Mouse (Mus musculus): ENCODE results near the gene Gm27029. TPM values are rescaled to one million over a fixed set of nuclear protein-coding genes. Genes with fewer than 3 reads are reported as not detected.
A peak's percentile ranks its signal among the peaks of the same experiment; 100 is the strongest.
"Not testable (repeated sequence)": the region's sequence is repeated elsewhere in the genome, so short reads cannot be mapped to it uniquely, and the experiment has no call there.

Gm27029 gene
- polyA plus RNA-seq, 1 experiment: 9.4 TPM

DNA sequence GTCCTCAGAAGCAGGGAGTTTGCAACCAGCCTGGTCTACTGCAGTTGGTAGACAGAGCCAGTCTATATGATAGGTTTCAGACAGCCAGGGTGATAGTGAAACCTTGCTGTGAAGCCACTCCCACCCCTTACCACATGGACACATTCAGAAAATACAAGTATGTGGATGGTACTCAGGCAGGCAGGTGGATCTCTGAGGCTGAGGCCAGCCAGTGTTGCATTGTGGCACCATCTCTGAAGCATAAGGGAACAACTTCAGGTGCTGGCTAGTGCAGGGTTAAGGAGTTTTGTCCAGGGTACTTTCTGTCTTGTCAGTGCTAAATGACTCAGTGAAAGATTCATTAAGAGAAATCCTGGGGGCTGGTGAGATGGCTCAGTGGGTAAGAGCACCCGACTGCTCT is 21.7 kb upstream of the Gm27029 start:
- Histone ChIP-seq H3K4me3 (ENCODE audit: low read depth, low read length) (no peak overlapping the region), H3K4me1 (ENCODE audit: control insufficient read depth, insufficient read depth, low read length) (peaks cover 3% of the 10 kb centered on the region), H3K36me3 (ENCODE audit: control insufficient read depth, insufficient read depth, low read length, poor library complexity, severe bottlenecking) (peaks cover 29% of the 10 kb centered on the region), H3K9me3 (replicated peaks; ENCODE audit: control insufficient read depth, insufficient read depth, low read length, poor library complexity, severe bottlenecking) (no peaks in the 10 kb centered on the region), H3K9ac (ENCODE audit: low read depth, poor library complexity, severe bottlenecking) (no peak overlapping the region), H3K27ac (ENCODE audit: insufficient read depth, low read length) (peak overlapping the region; percentile 84), H3K27me3 (ENCODE audit: control insufficient read depth, insufficient read depth, low read length, poor library complexity, severe bottlenecking) (no peaks in the 10 kb centered on the region)
- TF ChIP-seq POLR2A (IDR thresholded peaks at IDR 0.05; ENCODE audit: insufficient read depth, low read length) (no peak), EP300 (IDR thresholded peaks at IDR 0.05; ENCODE audit: insufficient read depth, low read depth, low read length) (no peak), CTCF (IDR thresholded peaks at IDR 0.05; ENCODE audit: low read depth, low read length) (no peak)

DNA sequence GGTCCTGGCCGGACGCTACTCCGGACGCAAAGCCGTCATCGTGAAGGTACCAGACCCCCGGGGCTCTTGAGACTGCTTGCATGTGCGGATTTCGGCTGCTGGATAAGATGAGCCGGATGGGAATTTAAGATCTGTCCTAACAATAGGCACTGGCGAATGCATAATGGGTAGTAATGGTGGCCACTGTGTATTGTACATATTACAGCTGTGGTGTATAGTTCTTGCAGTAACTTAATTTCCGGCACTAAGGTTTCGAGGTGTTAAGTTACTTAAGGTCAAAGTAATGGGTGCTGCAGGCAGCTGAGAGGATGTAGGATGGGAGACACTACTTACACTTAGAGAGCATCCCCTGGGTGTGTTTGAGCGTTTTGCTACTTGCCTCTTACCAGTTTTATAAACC is 18.2 kb upstream of the Gm27029 start:
- Histone ChIP-seq H3K4me3 (ENCODE audit: low read depth, low read length) (peak overlapping the region; percentile 99), H3K9ac (ENCODE audit: low read depth, poor library complexity, severe bottlenecking) (peak overlapping the region; percentile 92), H3K9me3 (replicated peaks; ENCODE audit: control insufficient read depth, insufficient read depth, low read length, poor library complexity, severe bottlenecking) (no peaks in the 10 kb centered on the region), H3K27ac (ENCODE audit: insufficient read depth, low read length) (peak overlapping the region; percentile 36), H3K4me1 (ENCODE audit: control insufficient read depth, insufficient read depth, low read length) (no peaks in the 10 kb centered on the region), H3K36me3 (ENCODE audit: control insufficient read depth, insufficient read depth, low read length, poor library complexity, severe bottlenecking) (peaks cover 29% of the 10 kb centered on the region), H3K27me3 (ENCODE audit: control insufficient read depth, insufficient read depth, low read length, poor library complexity, severe bottlenecking) (no peaks in the 10 kb centered on the region)
- no peak for TF ChIP-seq POLR2A (IDR thresholded peaks at IDR 0.05; ENCODE audit: insufficient read depth, low read length)
- TF ChIP-seq EP300 (IDR thresholded peaks at IDR 0.05; ENCODE audit: insufficient read depth, low read depth, low read length): no peak
- TF ChIP-seq CTCF (IDR thresholded peaks at IDR 0.05; ENCODE audit: low read depth, low read length): no peak

DNA sequence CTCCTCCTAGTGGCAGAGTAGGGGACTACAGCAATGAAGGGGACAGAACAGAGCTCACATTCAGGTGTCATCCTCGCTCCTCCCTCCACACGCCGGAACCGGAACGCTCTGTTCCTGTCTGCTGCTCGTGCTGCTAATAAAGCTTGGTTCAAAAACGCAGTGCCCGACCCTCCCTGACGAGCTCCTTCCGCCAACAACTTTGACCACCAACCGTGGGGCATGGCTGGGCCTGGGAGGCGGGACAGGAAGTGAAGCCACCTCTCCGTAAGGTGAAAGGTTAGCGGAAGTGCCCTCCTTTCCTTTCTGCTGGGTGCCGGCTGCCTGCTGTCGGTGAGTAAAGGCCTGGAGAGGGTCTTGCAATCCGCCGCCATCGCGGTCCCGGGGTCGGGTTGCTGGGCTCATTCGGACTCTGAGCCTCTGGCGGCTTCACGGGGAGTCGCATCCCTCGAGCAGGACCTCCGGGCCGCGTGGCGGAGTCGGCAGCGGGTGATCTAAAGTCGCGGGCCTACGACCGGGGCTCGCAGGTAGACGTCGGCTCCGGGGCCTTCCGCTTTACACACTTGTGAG is 17.6 kb upstream of the Gm27029 start, which contains the start of gene Rpl27:
Gene Rpl27, plus strand, starts transcription at position 172 of the 567 bp plus-strand sequence.
- H3K9me3 ChIP-seq (replicated peaks; ENCODE audit: control insufficient read depth, insufficient read depth, low read length, poor library complexity, severe bottlenecking): no peaks in the 10 kb centered on the region
- peaks cover 29% of the 10 kb centered on the region for H3K36me3 ChIP-seq (ENCODE audit: control insufficient read depth, insufficient read depth, low read length, poor library complexity, severe bottlenecking)
- peak within 1 kb of the TSS; percentile 99 for H3K4me3 ChIP-seq (ENCODE audit: low read depth, low read length)
- TF ChIP-seq EP300 (IDR thresholded peaks at IDR 0.05; ENCODE audit: insufficient read depth, low read depth, low read length): peak; percentile 60; the same call in 1 of the 2 replicates
- TF ChIP-seq POLR2A (IDR thresholded peaks at IDR 0.05; ENCODE audit: insufficient read depth, low read length): peak; percentile 42
- TF ChIP-seq CTCF (IDR thresholded peaks at IDR 0.05; ENCODE audit: low read depth, low read length): peak; percentile 63
- H3K27me3 ChIP-seq (ENCODE audit: control insufficient read depth, insufficient read depth, low read length, poor library complexity, severe bottlenecking): no peaks in the 10 kb centered on the region
- H3K27ac ChIP-seq (ENCODE audit: insufficient read depth, low read length): peak within 1 kb of the TSS; percentile 36
- H3K9ac ChIP-seq (ENCODE audit: low read depth, poor library complexity, severe bottlenecking): peak within 1 kb of the TSS; percentile 92
- H3K4me1 ChIP-seq (ENCODE audit: control insufficient read depth, insufficient read depth, low read length): no peaks in the 10 kb centered on the region

DNA sequence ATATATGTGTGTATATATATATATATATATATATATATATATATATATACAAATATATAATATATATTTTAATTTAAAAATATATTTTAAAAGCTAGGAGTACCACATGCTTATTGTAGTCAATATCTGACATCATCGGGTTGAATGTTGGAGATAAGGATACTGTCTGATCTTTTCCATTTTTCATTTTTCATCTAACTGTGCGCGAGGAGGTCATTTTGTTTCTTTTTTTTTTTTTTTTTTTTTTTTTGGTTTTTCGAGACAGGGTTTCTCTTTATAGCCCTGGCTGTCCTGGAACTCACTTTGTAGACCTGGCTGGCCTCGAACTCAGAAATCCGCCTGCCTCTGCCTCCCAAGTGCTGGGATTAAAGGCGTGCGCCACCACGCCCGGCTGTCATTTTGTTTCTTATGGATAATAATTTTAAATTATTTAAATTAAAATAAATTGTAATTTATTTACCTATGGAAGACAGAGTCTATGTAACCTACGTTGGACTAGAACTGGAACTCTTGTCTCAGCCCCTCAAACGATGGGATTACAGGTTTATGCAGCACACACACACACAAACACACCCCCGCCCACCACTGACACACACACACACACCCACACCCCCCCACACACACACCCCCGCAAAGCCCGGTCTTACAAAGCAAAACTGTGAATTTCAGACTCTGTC is 17.0 kb upstream of the Gm27029 start:
- H3K4me3 ChIP-seq (ENCODE audit: low read depth, low read length): peak overlapping the region; percentile 40
- H3K36me3 ChIP-seq (ENCODE audit: control insufficient read depth, insufficient read depth, low read length, poor library complexity, severe bottlenecking): peaks cover 29% of the 10 kb centered on the region
- not testable (repeated sequence) for H3K27me3 ChIP-seq (ENCODE audit: control insufficient read depth, insufficient read depth, low read length, poor library complexity, severe bottlenecking); H3K4me1 ChIP-seq (ENCODE audit: control insufficient read depth, insufficient read depth, low read length); H3K27ac ChIP-seq (ENCODE audit: insufficient read depth, low read length); H3K9me3 ChIP-seq (replicated peaks; ENCODE audit: control insufficient read depth, insufficient read depth, low read length, poor library complexity, severe bottlenecking); H3K9ac ChIP-seq (ENCODE audit: low read depth, poor library complexity, severe bottlenecking)

DNA sequence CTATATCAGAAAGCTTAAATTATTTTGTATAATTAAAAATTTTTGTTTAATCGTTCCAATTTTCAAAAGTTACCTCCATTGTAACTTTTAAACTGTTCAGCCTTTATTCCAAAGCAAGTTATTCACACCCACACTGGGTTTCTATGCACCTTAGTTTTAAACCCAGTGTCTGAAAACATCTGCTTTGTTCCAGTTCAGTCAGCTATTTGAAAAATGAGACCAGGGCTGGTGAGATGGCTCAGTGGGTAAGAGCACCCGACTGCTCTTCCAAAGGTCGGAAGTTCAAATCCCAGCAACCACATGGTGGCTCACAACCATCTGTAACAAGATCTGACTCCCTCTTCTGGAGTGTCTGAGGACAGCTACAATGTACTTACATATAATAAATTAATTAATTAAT is 13.4 kb upstream of the Gm27029 start:
- not testable (repeated sequence) for H3K27me3 ChIP-seq (ENCODE audit: control insufficient read depth, insufficient read depth, low read length, poor library complexity, severe bottlenecking); H3K36me3 ChIP-seq (ENCODE audit: control insufficient read depth, insufficient read depth, low read length, poor library complexity, severe bottlenecking); H3K27ac ChIP-seq (ENCODE audit: insufficient read depth, low read length); H3K4me3 ChIP-seq (ENCODE audit: low read depth, low read length); H3K9me3 ChIP-seq (replicated peaks; ENCODE audit: control insufficient read depth, insufficient read depth, low read length, poor library complexity, severe bottlenecking); H3K9ac ChIP-seq (ENCODE audit: low read depth, poor library complexity, severe bottlenecking); H3K4me1 ChIP-seq (ENCODE audit: control insufficient read depth, insufficient read depth, low read length)

DNA sequence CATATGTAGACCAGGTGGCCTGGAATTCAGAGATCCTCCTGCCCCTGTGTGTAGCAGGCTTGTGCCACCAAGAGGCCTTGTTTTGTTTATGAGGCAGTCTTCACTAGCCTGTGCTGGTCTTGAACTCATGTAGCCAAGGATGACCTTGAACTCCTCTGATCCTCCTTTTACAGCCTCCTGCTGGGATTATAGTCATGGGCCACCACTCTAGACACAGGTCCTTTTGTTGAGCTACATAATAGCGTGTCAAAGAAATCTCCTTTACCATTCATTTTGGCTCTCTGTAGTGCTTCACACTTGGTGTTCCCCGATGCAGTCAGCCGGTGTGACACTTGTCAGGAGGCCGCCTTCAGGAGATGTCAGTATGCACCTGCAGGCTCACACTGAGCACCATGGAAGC is 12.3 kb upstream of the Gm27029 start:
- TF ChIP-seq EP300 (IDR thresholded peaks at IDR 0.05; ENCODE audit: insufficient read depth, low read depth, low read length) (no peak), CTCF (IDR thresholded peaks at IDR 0.05; ENCODE audit: low read depth, low read length) (no peak), POLR2A (IDR thresholded peaks at IDR 0.05; ENCODE audit: insufficient read depth, low read length) (no peak)
- H3K27me3 ChIP-seq (ENCODE audit: control insufficient read depth, insufficient read depth, low read length, poor library complexity, severe bottlenecking): no peaks in the 10 kb centered on the region
- no peak overlapping the region for H3K9ac ChIP-seq (ENCODE audit: low read depth, poor library complexity, severe bottlenecking)
- H3K36me3 ChIP-seq (ENCODE audit: control insufficient read depth, insufficient read depth, low read length, poor library complexity, severe bottlenecking): 0 out of 2 replicates have a peak, but pooled peaks cover 2% of the 10 kb centered on the region
- peaks cover 3% of the 10 kb centered on the region for H3K4me1 ChIP-seq (ENCODE audit: control insufficient read depth, insufficient read depth, low read length)
- H3K9me3 ChIP-seq (replicated peaks; ENCODE audit: control insufficient read depth, insufficient read depth, low read length, poor library complexity, severe bottlenecking): no peaks in the 10 kb centered on the region
- H3K27ac ChIP-seq (ENCODE audit: insufficient read depth, low read length): no peak overlapping the region
- no peak overlapping the region for H3K4me3 ChIP-seq (ENCODE audit: low read depth, low read length)

Data from ES-Bruce4 (cell line).